Mouse (Mus musculus) liver, embryonic 14.5 days (tissue): ENCODE data around the gene Klf5.

Experiments used
- CTCF ChIP-seq: IDR thresholded peaks from 2 replicates; pipeline ENCODE4 v1.5.1; 2016; ENCODE audit warnings: antibody characterized with exemption, low read depth, control low read depth
- EP300 ChIP-seq: IDR thresholded peaks from 2 replicates; pipeline ENCODE4 v1.6.1; 2016; ENCODE audit warnings: antibody characterized with exemption, low read depth

GRCm38 (mm10) chr14:99340703-99341102 lies 42.2 kb downstream of the Klf5 start:
- no peak for TF ChIP-seq EP300
- no peak for TF ChIP-seq CTCF
